Mouse (Mus musculus) limb, embryonic 14.5 days (tissue): ENCODE results near the gene Arhgef12. TPM values are rescaled to one million over a fixed set of nuclear protein-coding genes. Genes with fewer than 3 reads are reported as not detected.
"Not testable (repeated sequence)": the region's sequence is repeated elsewhere in the genome, so short reads cannot be mapped to it uniquely, and the experiment has no call there.

Source experiments
- ATAC-seq: fragments of 200-750 bp; cut with Nextera tagmentation; 2 replicates; pipeline ENCODE4 v1.8.0; 2017; ENCODE audit warnings: low read depth, moderate number of reproducible peaks, moderate TSS enrichment; ENCODE audit not compliant: low FRiP score
- DNase-seq: peaks from one replicate; pipeline ENCODE4 v3.0.0-alpha.2; 2015; ENCODE audit warnings: low spot score
- H3K27ac ChIP-seq: fragments of 300-500 bp; sonication (generic); replicated peaks from 2 replicates; pipeline ENCODE4 v1.5.1; 2014; ENCODE audit warnings: low read depth, mild to moderate bottlenecking, low read length, moderate library complexity, mixed read lengths
- H3K27me3 ChIP-seq: fragments of 300-500 bp; sonication (generic); 2 replicates; pipeline ENCODE4 v1.6.1; 2014; ENCODE audit warnings: low read length, mixed read lengths; ENCODE audit not compliant: control insufficient read depth, insufficient read depth
- H3K36me3 ChIP-seq: fragments of 300-500 bp; sonication (generic); 2 replicates; pipeline ENCODE4 v1.6.1; 2014; ENCODE audit warnings: mild to moderate bottlenecking, low read length, moderate library complexity, mixed read lengths; ENCODE audit not compliant: control insufficient read depth, insufficient read depth
- H3K4me1 ChIP-seq: fragments of 300-500 bp; sonication (generic); 2 replicates; pipeline ENCODE4 v1.6.1; 2014; ENCODE audit warnings: antibody characterized with exemption, low read length, mixed read lengths; ENCODE audit not compliant: control insufficient read depth, insufficient read depth
- H3K4me2 ChIP-seq: fragments of 300-500 bp; sonication (generic); replicated peaks from 2 replicates; pipeline ENCODE4 v1.6.1; 2014; ENCODE audit warnings: low read depth, mild to moderate bottlenecking, low read length, moderate library complexity; ENCODE audit not compliant: severe bottlenecking
- H3K4me3 ChIP-seq: fragments of 300-500 bp; sonication (generic); replicated peaks from 2 replicates; pipeline ENCODE4 v1.5.1; 2014; ENCODE audit warnings: low read length
- H3K9ac ChIP-seq: fragments of 300-500 bp; sonication (generic); 2 replicates; pipeline ENCODE4 v1.6.1; 2014; ENCODE audit warnings: mild to moderate bottlenecking, low read depth, low read length, moderate library complexity; ENCODE audit not compliant: severe bottlenecking
- H3K9me3 ChIP-seq: fragments of 300-500 bp; sonication (generic); 2 replicates; pipeline ENCODE4 v1.6.1; 2016; ENCODE audit warnings: low read length; ENCODE audit not compliant: control insufficient read depth
- POLR2A ChIP-seq: fragments of 200-500 bp; IDR thresholded peaks from 2 replicates; pipeline ENCODE4 v1.8.0; 2012; ENCODE audit warnings: inconsistent platforms, mild to moderate bottlenecking, moderate library complexity, borderline replicate concordance; ENCODE audit not compliant: insufficient read depth, insufficient read length; ENCODE audit errors: extremely low read depth
- WGBS: fragments of 180-500 bp; shearing (Covaris S2); extraction: QIAGEN DNeasy Blood & Tissue Kit; methylation state at CpG from one replicate; pipeline ENCODE4 v1.1.7; 2014; 5-methylcytosine and 5-hydroxymethylcytosine counted together
- polyA plus RNA-seq, 2 experiments: library from polyadenylated mRNA; depleted of rRNA in 1 of 2; stranded (reverse) in 1 of 2; unstranded in 1 of 2; fragments of >200 nt; fragmentation: Nextera tagmentation in 1 of 2; extraction: Ambion mirVana in 1 of 2; gene quantifications; 2 replicates each; pipeline versions ENCODE4 v1.2.1 to v1.2.3; 2012 to 2014

Gene Arhgef12
- polyA plus RNA-seq, 2 experiments, result 15.7 to 26.1 TPM

DNA sequence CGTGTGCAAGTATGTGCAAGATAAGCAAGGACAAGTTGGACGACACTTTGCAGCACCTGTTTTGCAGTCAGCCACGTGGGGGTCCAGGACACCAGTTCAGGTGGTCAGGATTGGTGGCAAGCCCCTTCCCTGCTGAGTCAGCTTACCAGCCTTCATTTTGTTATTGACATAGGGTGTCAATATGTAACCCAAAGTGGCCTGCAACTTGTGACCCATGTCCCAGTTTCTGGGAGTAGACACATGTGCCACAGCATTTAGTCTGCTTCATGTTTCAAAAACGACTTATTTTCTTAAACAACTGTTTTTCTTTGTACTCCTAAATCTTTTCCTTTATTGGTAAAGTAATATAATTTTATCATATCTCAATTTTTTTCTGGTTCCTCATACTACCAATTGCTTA, 112.3 kb downstream of the Arhgef12 start:
- 79% methylated on average over 4 of the region's 4 CpGs for WGBS

DNA sequence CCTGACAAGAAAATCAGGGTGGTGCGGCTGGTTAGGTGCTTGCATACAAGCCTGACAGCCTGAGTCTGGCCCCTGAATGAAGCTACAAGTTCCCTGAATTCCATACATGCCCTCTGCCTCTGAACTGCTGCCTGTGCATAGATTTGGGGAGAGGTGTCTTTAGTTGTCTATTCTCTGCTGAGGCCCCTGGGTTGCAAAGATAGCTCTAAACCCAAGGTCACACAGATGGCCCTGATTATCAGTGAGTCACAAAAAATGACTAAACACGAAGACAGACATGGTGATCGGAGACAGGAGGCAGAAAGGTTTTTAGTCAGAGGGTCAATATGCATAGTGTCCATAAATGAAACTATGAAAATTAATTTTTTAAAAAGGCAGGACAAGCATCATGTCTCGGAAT, 113.4 kb downstream of the Arhgef12 start:
- Histone ChIP-seq H3K36me3 (peaks cover 85% of the 10 kb centered on the region), H3K4me1 (no peaks in the 10 kb centered on the region), H3K4me2 (no peak overlapping the region), H3K9me3 (no peaks in the 10 kb centered on the region), H3K27ac (no peak overlapping the region), H3K4me3 (no peak overlapping the region), H3K9ac (no peak overlapping the region), H3K27me3 (no peaks in the 10 kb centered on the region)
- TF ChIP-seq POLR2A, result no peak
- no peak for ATAC-seq
- no peak for DNase-seq
- WGBS, result 79% methylated on average over 4 of the region's 4 CpGs

More for the DNA sequence above, 112.3 kb downstream of the Arhgef12 start:
- no peak overlapping the region for H3K4me3 ChIP-seq
- no peak for DNase-seq
- ATAC-seq, result no peak
- no peaks in the 10 kb centered on the region for H3K27me3 ChIP-seq
- H3K27ac ChIP-seq, result no peak overlapping the region
- H3K4me2 ChIP-seq, result no peak overlapping the region
- TF ChIP-seq POLR2A, result no peak
- no peaks in the 10 kb centered on the region for H3K4me1 ChIP-seq
- no peaks in the 10 kb centered on the region for H3K9me3 ChIP-seq
- peaks cover 86% of the 10 kb centered on the region for H3K36me3 ChIP-seq
- H3K9ac ChIP-seq, result no peak overlapping the region

DNA sequence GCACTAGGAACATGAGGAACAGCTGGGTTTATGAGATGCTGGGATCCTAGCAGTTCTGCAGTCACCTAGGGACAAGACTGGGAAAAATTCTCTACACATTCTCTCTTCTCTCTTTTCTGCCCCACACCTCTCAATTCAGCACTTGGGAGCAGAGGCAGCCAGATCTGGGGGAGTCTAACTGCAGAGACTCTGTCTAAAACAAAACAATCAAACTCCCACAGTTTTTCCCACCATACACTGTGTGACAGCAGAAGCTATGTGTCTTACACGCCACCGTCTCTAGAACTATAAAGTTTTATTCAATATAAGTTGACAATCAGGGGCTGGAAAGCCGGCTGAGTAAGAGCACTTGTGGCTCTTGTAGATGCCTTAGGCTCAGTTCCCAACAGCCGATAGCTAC, 119.1 kb downstream of the Arhgef12 start:
- no peak overlapping the region for H3K27ac ChIP-seq
- no peak overlapping the region for H3K9ac ChIP-seq
- peaks cover 79% of the 10 kb centered on the region for H3K36me3 ChIP-seq
- no peak overlapping the region for H3K4me2 ChIP-seq
- 89% methylated on average over 4 of the region's 4 CpGs for WGBS
- no peak for ATAC-seq
- no peaks in the 10 kb centered on the region for H3K9me3 ChIP-seq
- H3K4me1 ChIP-seq, result no peaks in the 10 kb centered on the region
- H3K27me3 ChIP-seq, result no peaks in the 10 kb centered on the region
- no peak overlapping the region for H3K4me3 ChIP-seq
- TF ChIP-seq POLR2A, result no peak
- no peak for DNase-seq

DNA sequence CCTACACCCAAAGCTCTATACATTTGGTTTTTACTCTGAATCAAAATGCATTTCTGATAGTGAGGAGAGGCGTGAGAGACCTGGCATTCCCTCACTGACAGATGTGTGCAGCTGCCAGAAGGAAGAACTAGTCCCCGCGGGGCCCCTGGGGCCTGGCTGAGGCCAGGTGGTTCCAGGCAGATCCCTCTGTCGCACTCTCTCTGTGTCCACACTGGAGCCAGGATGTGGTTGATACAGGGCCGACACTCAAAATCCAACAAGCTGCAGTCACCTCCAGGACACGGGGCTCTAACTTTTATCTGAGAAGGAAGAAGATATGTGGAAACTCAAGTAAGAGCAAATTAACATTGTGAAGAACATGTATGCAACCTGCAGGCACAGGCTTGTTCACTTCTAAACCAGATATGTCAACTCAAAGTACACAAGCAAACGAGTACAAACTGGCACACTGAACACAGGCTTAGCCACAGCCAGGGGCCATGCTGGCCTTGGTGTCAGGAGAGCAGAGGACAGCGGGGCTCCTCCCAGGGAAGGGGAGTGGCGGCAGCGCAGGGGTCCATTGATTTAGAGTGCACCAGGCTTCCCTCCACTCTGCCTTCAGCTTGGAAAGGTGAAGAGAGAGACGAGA, 138.0 kb downstream of the Arhgef12 start:
- H3K4me2 ChIP-seq, result no peak overlapping the region
- H3K27me3 ChIP-seq, result no peaks in the 10 kb centered on the region
- no peaks in the 10 kb centered on the region for H3K9me3 ChIP-seq
- peaks cover 67% of the 10 kb centered on the region for H3K36me3 ChIP-seq
- ATAC-seq (no peak), DNase-seq (no peak)
- 65% methylated on average over 11 of the region's 11 CpGs for WGBS
- no peak for TF ChIP-seq POLR2A
- no peak overlapping the region for H3K27ac ChIP-seq
- H3K4me3 ChIP-seq, result no peak overlapping the region
- no peaks in the 10 kb centered on the region for H3K4me1 ChIP-seq
- H3K9ac ChIP-seq, result no peak overlapping the region

DNA sequence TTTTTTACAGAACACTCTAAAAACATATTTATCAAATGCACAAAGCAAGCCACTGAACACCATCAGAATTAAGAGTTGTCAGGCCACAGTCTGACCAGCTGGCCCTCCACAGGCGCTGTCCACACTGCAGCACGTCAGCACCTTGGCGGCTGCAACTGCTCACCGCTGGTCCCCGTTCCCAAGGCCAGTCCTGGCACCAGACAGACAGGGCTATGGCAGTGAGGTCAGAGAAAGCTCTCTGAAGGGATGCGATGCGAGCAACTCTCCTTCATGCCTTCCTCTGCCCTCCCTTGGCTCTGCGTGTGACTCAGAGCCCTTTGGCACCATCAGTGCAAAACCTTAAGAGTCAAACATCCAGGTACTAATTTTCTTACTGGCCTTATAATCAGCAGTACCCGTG, 139.3 kb downstream of the Arhgef12 start:
- Histone ChIP-seq H3K27ac (no peak overlapping the region), H3K4me3 (no peak overlapping the region), H3K9ac (no peak overlapping the region), H3K4me2 (no peak overlapping the region), H3K9me3 (no peaks in the 10 kb centered on the region), H3K27me3 (no peaks in the 10 kb centered on the region), H3K4me1 (no peaks in the 10 kb centered on the region), H3K36me3 (peaks cover 60% of the 10 kb centered on the region)
- TF ChIP-seq POLR2A, result no peak
- ATAC-seq (no peak), DNase-seq (no peak)
- WGBS, result 82% methylated on average over 9 of the region's 9 CpGs

DNA sequence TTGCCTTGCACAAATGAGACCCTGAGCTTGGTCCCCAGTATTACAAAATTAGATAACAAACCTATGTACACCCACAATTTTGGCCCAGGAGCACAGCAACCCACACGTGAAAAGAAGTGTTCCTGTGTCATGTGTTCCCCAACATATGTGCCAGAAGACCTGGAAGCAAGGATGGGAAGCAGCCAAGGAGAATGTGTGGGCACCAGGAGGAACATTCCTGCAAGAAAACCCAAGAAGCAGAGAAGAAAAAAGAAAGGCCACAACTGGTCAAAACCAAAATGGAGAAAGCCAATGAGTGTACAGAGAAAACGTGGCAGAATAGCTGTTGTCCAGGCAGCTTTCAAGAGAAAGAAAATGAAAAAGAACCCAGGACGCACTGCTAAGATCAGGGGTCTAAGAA, 142.2 kb downstream of the Arhgef12 start:
- not testable (repeated sequence) for DNase-seq, H3K27ac ChIP-seq, H3K4me3 ChIP-seq, H3K27me3 ChIP-seq, H3K9me3 ChIP-seq, H3K9ac ChIP-seq, H3K4me1 ChIP-seq, ATAC-seq, H3K4me2 ChIP-seq
- peaks cover 33% of the 10 kb centered on the region for H3K36me3 ChIP-seq
- 80% methylated on average over 3 of the region's 3 CpGs for WGBS
